28 mouse cellular contexts compared by ENCODE assay signal in genomic region chr4:62850526-62850925, GRCm38 (mm10).
A peak's percentile ranks its signal among the peaks of the same experiment; 100 is the strongest.
DNase-seq lines count a peak whose midpoint lies in the region; ATAC-seq lines count a peak whose summit lies in the region.
"Had no signal": no experiment of that assay in that cellular context is flagged by ENCODE, and none has a peak within 500 bp of the region (broad histone marks: within the 10 kb centered on the region; RNA-seq: fewer than 3 reads in every experiment).

No protein-coding gene starts in this region.

- H3K27ac ChIP-seq in heart, embryonic 11.5 days (ENCODE audit: low read depth, low read length): no peak overlapping the region
- H3K27ac ChIP-seq in heart, embryonic 10.5 days: no peak overlapping the region
- no peak overlapping the region for H3K27ac ChIP-seq in hindbrain, embryonic 13.5 days
- H3K27ac ChIP-seq: embryonic facial prominence, embryonic 12.5 days; heart, embryonic 13.5 days; hindbrain, embryonic 15.5 days; liver, embryonic 15.5 days; midbrain, embryonic 10.5 days had no signal

- no peak overlapping the region for H3K9ac ChIP-seq in heart, embryonic 11.5 days (ENCODE audit: low read depth, low read length)
- H3K9ac ChIP-seq in hindbrain, embryonic 13.5 days: no peak overlapping the region
- H3K9ac ChIP-seq: embryonic facial prominence, embryonic 12.5 days; heart, embryonic 13.5 days; hindbrain, embryonic 15.5 days; liver, embryonic 15.5 days; lung, embryonic 14.5 days had no signal

- no peak overlapping the region for H3K4me2 ChIP-seq in heart, embryonic 11.5 days
- no peak overlapping the region for H3K4me2 ChIP-seq in hindbrain, embryonic 13.5 days
- H3K4me2 ChIP-seq: embryonic facial prominence, embryonic 12.5 days; heart, embryonic 13.5 days; hindbrain, embryonic 15.5 days; liver, embryonic 15.5 days; lung, embryonic 14.5 days had no signal

- H3K4me1 ChIP-seq in heart, embryonic 11.5 days (ENCODE audit: control insufficient read depth, insufficient read depth, low read length): no peaks in the 10 kb centered on the region
- H3K4me1 ChIP-seq in heart, embryonic 10.5 days: no peaks in the 10 kb centered on the region
- H3K4me1 ChIP-seq in hindbrain, embryonic 13.5 days (replicated peaks): no peaks in the 10 kb centered on the region
- H3K4me1 ChIP-seq: embryonic facial prominence, embryonic 12.5 days; heart, embryonic 13.5 days; hindbrain, embryonic 15.5 days; liver, embryonic 15.5 days; midbrain, embryonic 10.5 days had no signal

- H3K9me3 ChIP-seq in heart, embryonic 11.5 days (replicated peaks; ENCODE audit: control insufficient read depth, low read length): no peaks in the 10 kb centered on the region; the same call in 1 of the 2 replicates
- H3K9me3 ChIP-seq in heart, embryonic 10.5 days: no peaks in the 10 kb centered on the region
- no peaks in the 10 kb centered on the region; the same call in 1 of the 2 replicates for H3K9me3 ChIP-seq in hindbrain, embryonic 13.5 days
- H3K9me3 ChIP-seq: embryonic facial prominence, embryonic 12.5 days; heart, embryonic 13.5 days; hindbrain, embryonic 15.5 days; liver, embryonic 15.5 days; midbrain, embryonic 10.5 days had no signal

- peak; percentile 11 for DNase-seq in gastrocnemius, adult 18-20 months (ENCODE audit: low spot score)
- DNase-seq in gastrocnemius, postnatal 10 days: no peak
- DNase-seq in heart, adult 18-20 months: peak; percentile 47 to 76
- peak; percentile 53 for DNase-seq in heart, embryonic 10.5 days (ENCODE audit: low spot score)
- peak; percentile 24 for DNase-seq in heart, postnatal 4 days
- no peak for DNase-seq in right cerebral cortex, postnatal 10 days (ENCODE audit: low spot score in 2 of 2)
- DNase-seq: adrenal gland, postnatal 10 days; cerebellum, adult 11 months; cerebellum, adult 9-10 months; embryo, embryonic 11 days; kidney, adult 11 months; kidney, postnatal 14 days; layer of hippocampus, adult 9-11 months; lung, embryonic 14.5 days; lung, postnatal 14 days; right cerebral cortex, postnatal 4 days; thymus, postnatal 14 days had no signal

- no peak for ATAC-seq in heart, embryonic 11.5 days (replicated peaks; ENCODE audit: insufficient number of reproducible peaks, low FRiP score, low TSS enrichment)
- ATAC-seq in hindbrain, embryonic 13.5 days (ENCODE audit: low FRiP score): no peak
- ATAC-seq: forebrain, embryonic 16.5 days; inflammation-experienced regulatory T-cells, adult 6 months; midbrain, embryonic 16.5 days had no signal

- no peaks in the 10 kb centered on the region for H3K27me3 ChIP-seq in heart, embryonic 11.5 days (ENCODE audit: control insufficient read depth, insufficient read depth, low read length)
- H3K27me3 ChIP-seq in heart, embryonic 10.5 days (ENCODE audit: insufficient read depth, poor library complexity, severe bottlenecking): no peaks in the 10 kb centered on the region
- H3K27me3 ChIP-seq in hindbrain, embryonic 13.5 days: 0 out of 2 replicates have a peak, but pooled peaks cover 2% of the 10 kb centered on the region
- H3K27me3 ChIP-seq: embryonic facial prominence, embryonic 12.5 days; heart, embryonic 13.5 days; hindbrain, embryonic 15.5 days; liver, embryonic 15.5 days had no signal

- no peaks in the 10 kb centered on the region for H3K36me3 ChIP-seq in heart, embryonic 11.5 days (ENCODE audit: control insufficient read depth, insufficient read depth, low read length)
- no peaks in the 10 kb centered on the region for H3K36me3 ChIP-seq in heart, embryonic 10.5 days
- no peaks in the 10 kb centered on the region for H3K36me3 ChIP-seq in hindbrain, embryonic 13.5 days
- H3K36me3 ChIP-seq: embryonic facial prominence, embryonic 12.5 days; G1E; heart, embryonic 13.5 days; hindbrain, embryonic 15.5 days; liver, embryonic 15.5 days; midbrain, embryonic 10.5 days had no signal

- no peak overlapping the region for H3K4me3 ChIP-seq in heart, embryonic 11.5 days (ENCODE audit: low read depth, low read length)
- H3K4me3 ChIP-seq in heart, embryonic 10.5 days: no peak overlapping the region
- H3K4me3 ChIP-seq in hindbrain, embryonic 13.5 days: no peak overlapping the region
- H3K4me3 ChIP-seq: embryonic facial prominence, embryonic 12.5 days; heart, embryonic 13.5 days; hindbrain, embryonic 15.5 days; liver, embryonic 15.5 days; midbrain, embryonic 10.5 days had no signal

- WGBS in heart, embryonic 11.5 days (ENCODE audit: insufficient replicate concordance): 64% methylated on average over 5 of the region's 5 CpGs
- 74% methylated on average over 5 of the region's 5 CpGs for WGBS in heart, embryonic 10.5 days
- 90% methylated on average over 5 of the region's 5 CpGs for WGBS in hindbrain, embryonic 13.5 days

Comparison
In these comparisons a context has a peak if more than half of its experiments do, and no peak if none do; other contexts are left out.
1. DNase-seq: peak in gastrocnemius, adult 18-20 months (single experiment), heart, adult 18-20 months (2 of 2), heart, embryonic 10.5 days (single experiment) and heart, postnatal 4 days (single experiment); none in gastrocnemius, postnatal 10 days (single experiment) and right cerebral cortex, postnatal 10 days (0 of 2).